Mouse (Mus musculus) layer of hippocampus, postnatal 36 days (tissue): Measurements from ENCODE around the gene Rbm7. TPM values are rescaled to one million over a fixed set of nuclear protein-coding genes. Genes with fewer than 3 reads are reported as not detected.

Experiments
- microRNA-seq, 2 experiments: library from miRNA; unstranded; fragments of <30 nt; microRNA quantifications; one replicate each; pipeline ENCODE4 v1.2.0; 2021
- total RNA-seq, 2 experiments: library from RNA; stranded (reverse); gene quantifications; 2 replicates each; pipeline ENCODE4 v1.2.3; 2021

Gene Rbm7
- total RNA-seq, 2 experiments from 2014 or later: 36.1 to 37.4 TPM

Small RNAs within 50 kb of the gene (microRNA-seq; reads per million reads assigned to microRNA genes)
- 0 reads per million in 2 experiments for gene Gm23653

Other genes with a start within 250 kb of the Rbm7 start
- under 1 TPM in 1 of 2 experiments, not detected in 1; 0.12 TPM for gene Nxpe2, start 141.8 kb downstream of the Rbm7 start, total RNA-seq
- 100 to 1,000 TPM in 1 of 2 experiments, 10 to 100 TPM in 1; 99.5 to 106 TPM for gene Rexo2, start 14.7 kb downstream of the Rbm7 start, total RNA-seq
- gene Gm5617, start 143 bp upstream of the Rbm7 start, total RNA-seq: 10 to 100 TPM; 10.8 TPM
- gene Nnmt, start 109.9 kb upstream of the Rbm7 start, total RNA-seq: 1 to 10 TPM in 1 of 2 experiments, under 1 TPM in 1; 0.86 to 2.5 TPM